Mouse (Mus musculus) heart, embryonic 14.5 days (tissue): ENCODE measurements around the gene Chrna4. TPM values are rescaled to one million over a fixed set of nuclear protein-coding genes. Genes with fewer than 3 reads are reported as not detected.

ENCODE experiments used
- ATAC-seq: fragments of 200-750 bp; cut with Nextera tagmentation; 2 replicates; pipeline ENCODE4 v1.8.0; 2017; ENCODE audit warnings: low read depth, moderate TSS enrichment; ENCODE audit not compliant: insufficient number of reproducible peaks, insufficient read depth, low FRiP score
- H3K27ac ChIP-seq, 2 experiments: fragments of 200-500 bp in 1 of 2; fragments of 300-500 bp in 1 of 2; sonication (generic) in 1 of 2; replicated peaks in 1 of 2; 2 replicates each; pipeline ENCODE4 v1.5.1; 2012 to 2014; ENCODE audit warnings: low read depth in 2 of 2, low read length in 2 of 2, control low read depth in 1 of 2, mild to moderate bottlenecking in 1 of 2, mixed read lengths in 1 of 2; ENCODE audit not compliant: control insufficient read depth in 1 of 2, insufficient read depth in 1 of 2
- H3K27me3 ChIP-seq: fragments of 300-500 bp; sonication (generic); 2 replicates; pipeline ENCODE4 v1.6.1; 2014; ENCODE audit warnings: mild to moderate bottlenecking, low read length, control low read depth; ENCODE audit not compliant: control insufficient read depth, insufficient read depth
- H3K36me3 ChIP-seq: fragments of 300-500 bp; sonication (generic); 2 replicates; pipeline ENCODE4 v1.6.1; 2014; ENCODE audit warnings: mild to moderate bottlenecking, control low read depth, low read length, mixed read lengths; ENCODE audit not compliant: control insufficient read depth, insufficient read depth
- H3K4me1 ChIP-seq, 2 experiments: fragments of 200-500 bp in 1 of 2; fragments of 300-500 bp in 1 of 2; sonication (generic) in 1 of 2; 2 replicates each; pipeline ENCODE4 v1.6.1; 2012 to 2014; ENCODE audit warnings: low read length in 2 of 2, control low read depth in 1 of 2, mixed read lengths in 1 of 2; ENCODE audit not compliant: control insufficient read depth in 2 of 2, insufficient read depth in 2 of 2
- H3K4me2 ChIP-seq: fragments of 300-500 bp; sonication (generic); 2 replicates; pipeline ENCODE4 v1.6.1; 2014; ENCODE audit warnings: mild to moderate bottlenecking, low read length
- H3K4me3 ChIP-seq, 2 experiments: fragments of 200-500 bp in 1 of 2; fragments of 300-500 bp in 1 of 2; sonication (generic) in 1 of 2; 2 replicates each; pipeline ENCODE4 v1.5.1; 2012 to 2014; ENCODE audit warnings: low read length in 2 of 2, mild to moderate bottlenecking in 2 of 2, control low read depth in 1 of 2, low read depth in 1 of 2, moderate library complexity in 1 of 2; ENCODE audit not compliant: control insufficient read depth in 1 of 2, insufficient read depth in 1 of 2
- H3K9ac ChIP-seq: fragments of 300-500 bp; sonication (generic); 2 replicates; pipeline ENCODE4 v1.6.1; 2014; ENCODE audit warnings: mild to moderate bottlenecking, low read length
- H3K9me3 ChIP-seq: fragments of 300-500 bp; sonication (generic); 2 replicates; pipeline ENCODE4 v1.6.1; 2016; ENCODE audit warnings: low read length, control low read depth; ENCODE audit not compliant: control insufficient read depth
- WGBS: fragments of 180-500 bp; shearing (Covaris S2); extraction: QIAGEN DNeasy Blood & Tissue Kit; methylation state at CpG from one replicate; pipeline ENCODE4 v1.1.7; 2014; 5-methylcytosine and 5-hydroxymethylcytosine counted together
- polyA plus RNA-seq: library from polyadenylated mRNA; unstranded; fragments of >200 nt; fragmentation: Nextera tagmentation; extraction: Ambion mirVana; gene quantifications from 2 replicates; pipeline ENCODE4 v1.2.1, GENCODE M21; 2014

The Chrna4 gene
- polyA plus RNA-seq, 1 experiment from 2014 or later, result 0.07 TPM

DNA sequence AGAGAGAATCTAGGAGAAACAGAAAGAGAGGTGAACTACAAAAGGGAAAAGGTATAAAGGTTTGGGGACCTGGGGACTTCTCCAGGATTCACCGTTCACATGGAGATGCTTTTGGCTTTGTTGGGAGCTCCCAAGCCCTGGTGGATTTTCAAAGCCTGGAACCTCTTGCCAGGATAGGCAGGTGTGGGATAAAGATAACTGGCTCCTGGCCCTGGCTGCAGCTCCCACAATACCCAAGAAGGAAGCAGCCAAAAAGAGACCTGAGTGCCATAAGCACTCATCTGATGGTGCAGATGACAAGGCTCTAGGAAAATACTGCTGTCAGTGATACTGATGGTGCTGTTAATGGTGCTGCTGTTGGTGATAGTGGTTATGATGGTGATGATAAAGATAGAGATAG, 8.8 kb upstream of the Chrna4 start:
- Histone ChIP-seq H3K4me2 (no peak overlapping the region), H3K9me3 (no peaks in the 10 kb centered on the region), H3K27me3 (peaks cover 66% of the 10 kb centered on the region), H3K4me3 (no peak overlapping the region), H3K27ac (no peak overlapping the region), H3K9ac (no peak overlapping the region), H3K36me3 (no peaks in the 10 kb centered on the region), H3K4me1 (no peaks in the 10 kb centered on the region)
- WGBS, result 91% methylated on average over 1 of the region's 1 CpGs
- ATAC-seq, result no peak

GRCm38 (mm10) chr2:181048986-181049385, 5.6 kb upstream of the Chrna4 start:
- WGBS, result 78% methylated on average over 9 of the region's 9 CpGs
- Histone ChIP-seq H3K9ac (no peak overlapping the region), H3K4me2 (no peak overlapping the region), H3K4me1 (no peaks in the 10 kb centered on the region), H3K4me3 (no peak overlapping the region), H3K27ac (no peak overlapping the region), H3K9me3 (no peaks in the 10 kb centered on the region), H3K36me3 (no peaks in the 10 kb centered on the region), H3K27me3 (peaks cover 55% of the 10 kb centered on the region)
- ATAC-seq, result no peak

GRCm38 (mm10) chr2:181048252-181048945, 5.1 kb upstream of the Chrna4 start:
- no peak overlapping the region for H3K27ac ChIP-seq
- 56% methylated on average over 7 of the region's 7 CpGs for WGBS
- no peaks in the 10 kb centered on the region for H3K4me1 ChIP-seq
- no peaks in the 10 kb centered on the region for H3K9me3 ChIP-seq
- no peak overlapping the region for H3K9ac ChIP-seq
- no peaks in the 10 kb centered on the region for H3K36me3 ChIP-seq
- no peak overlapping the region for H3K4me2 ChIP-seq
- ATAC-seq, result no peak
- H3K4me3 ChIP-seq, result no peak overlapping the region
- peaks cover 58% of the 10 kb centered on the region for H3K27me3 ChIP-seq

DNA sequence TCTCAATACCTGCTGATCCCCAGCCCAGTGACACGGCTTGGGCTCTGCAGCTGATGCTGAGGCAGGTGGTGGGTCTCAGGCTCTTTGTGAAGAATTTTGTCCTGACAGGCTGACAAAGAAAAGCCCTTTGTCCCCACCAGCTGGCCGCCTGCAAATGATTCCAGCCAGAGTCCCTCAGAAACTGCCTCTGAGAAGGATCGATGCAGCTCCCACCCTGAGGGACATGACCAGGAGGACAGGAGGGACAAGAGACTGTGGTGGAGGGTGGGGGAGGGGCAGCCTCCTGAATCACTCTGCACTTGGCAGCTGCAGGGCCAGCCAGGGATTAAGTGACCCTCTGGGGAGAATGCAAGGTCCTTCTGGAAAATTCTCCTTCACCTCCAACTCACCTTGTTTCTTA, 655 bp upstream of the Chrna4 start:
- Histone ChIP-seq H3K27me3 (peaks cover 69% of the 10 kb centered on the region), H3K27ac (no peak overlapping the region), H3K4me2 (no peak overlapping the region), H3K36me3 (no peaks in the 10 kb centered on the region), H3K4me1 (peaks cover 0 to 5% of the 10 kb centered on the region in 2 experiments; a peak in 2 of 4 replicates), H3K4me3 (no peak overlapping the region), H3K9me3 (no peaks in the 10 kb centered on the region), H3K9ac (no peak overlapping the region)
- no peak for ATAC-seq
- 22% methylated on average over 3 of the region's 3 CpGs for WGBS

DNA sequence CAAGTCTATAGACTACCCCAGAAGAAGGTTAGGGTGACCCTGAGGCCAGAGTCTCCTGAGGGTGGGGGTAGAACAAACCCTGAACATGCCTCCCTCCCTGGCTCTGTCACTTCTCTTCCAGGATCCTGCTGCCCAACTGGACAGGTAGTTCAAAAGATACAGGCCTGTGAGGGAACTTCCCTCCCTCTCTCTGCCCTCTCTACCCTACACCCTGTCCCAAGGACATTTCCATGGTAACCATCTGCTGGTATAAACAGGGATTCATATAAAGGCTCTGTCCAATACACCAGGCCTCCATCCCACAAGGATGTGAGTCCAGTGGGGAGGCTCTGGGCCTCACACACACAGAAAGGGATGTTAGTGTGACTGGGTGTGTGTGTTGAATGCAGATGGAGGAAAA, 970 bp downstream of the Chrna4 start:
- ATAC-seq, result no peak

GRCm38 (mm10) chr2:181041941-181042340, 1.4 kb downstream of the Chrna4 start:
- Histone ChIP-seq H3K9ac (no peak overlapping the region), H3K36me3 (no peaks in the 10 kb centered on the region), H3K27ac (no peak overlapping the region), H3K4me1 (peaks cover 0 to 7% of the 10 kb centered on the region in 2 experiments; a peak in 2 of 4 replicates), H3K4me3 (no peak overlapping the region), H3K27me3 (peaks cover 72% of the 10 kb centered on the region), H3K9me3 (no peaks in the 10 kb centered on the region), H3K4me2 (no peak overlapping the region)
- no peak for ATAC-seq
- 12% methylated on average over 7 of the region's 7 CpGs for WGBS

More for the DNA sequence above, 970 bp downstream of the Chrna4 start:
- no peaks in the 10 kb centered on the region for H3K9me3 ChIP-seq
- H3K27me3 ChIP-seq, result peaks cover 72% of the 10 kb centered on the region
- H3K4me2 ChIP-seq, result no peak overlapping the region
- no peak overlapping the region for H3K9ac ChIP-seq
- H3K27ac ChIP-seq, result no peak overlapping the region
- H3K4me1 ChIP-seq, result peaks cover 0 to 7% of the 10 kb centered on the region in 2 experiments; a peak in 2 of 4 replicates
- no peaks in the 10 kb centered on the region for H3K36me3 ChIP-seq
- no peak overlapping the region for H3K4me3 ChIP-seq

DNA sequence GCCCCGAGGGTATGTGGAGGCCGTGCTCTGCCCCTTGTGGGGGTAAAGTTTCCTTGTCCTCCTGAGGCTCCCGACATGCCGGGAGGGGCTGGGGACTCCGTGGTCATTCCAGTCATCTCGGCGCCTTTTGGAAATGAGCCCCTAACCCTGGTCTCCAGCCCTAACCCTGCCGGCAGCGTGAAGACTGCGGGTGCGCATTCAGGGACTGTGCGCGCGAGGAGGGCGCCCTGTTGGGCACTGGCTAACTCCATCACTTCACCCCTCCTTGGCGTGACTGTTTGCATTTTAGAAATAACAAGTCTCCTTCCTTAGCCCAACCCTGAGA, 4.0 kb downstream of the Chrna4 start:
- Histone ChIP-seq H3K27me3 (peaks cover 87% of the 10 kb centered on the region), H3K9me3 (no peaks in the 10 kb centered on the region), H3K27ac (no peak overlapping the region), H3K36me3 (no peaks in the 10 kb centered on the region), H3K4me2 (peak overlapping the region; percentile 92), H3K4me1 (peaks cover 0 to 7% of the 10 kb centered on the region in 2 experiments; a peak in 2 of 4 replicates), H3K9ac (peak overlapping the region; percentile 66), H3K4me3 (peak overlapping the region; percentile 31 to 53)
- 0% methylated on average over 16 of the region's 16 CpGs for WGBS
- no peak for ATAC-seq
